Mouse (Mus musculus): Measurements from ENCODE around the gene Gm2007. TPM values are rescaled to one million over a fixed set of nuclear protein-coding genes. Genes with fewer than 3 reads are reported as not detected.
"Not testable (repeated sequence)": the region's sequence is repeated elsewhere in the genome, so short reads cannot be mapped to it uniquely, and the experiment has no call there.

Gene Gm2007
- not detected in 2 replicates for polyA plus RNA-seq (2012; rRNA removed)

GRCm38 (mm10) chr2:175741237-175741636 lies at the start of gene Gm2007:
Gene Gm2007 (plus strand): TSS chr2:175741537.
- DNase-seq (ENCODE audit: extremely low spot score in 1 of 2, low spot score in 1 of 2): not testable (repeated sequence)

- not testable (repeated sequence) for DNase-seq (ENCODE audit: extremely low spot score in 1 of 2, low spot score in 1 of 2)
These were observed 37.8 kb upstream of the Gm2007 start, which contains the start of gene Zfp969 for GRCm38 (mm10) chr2:175703546-175703945. Gene Zfp969 (minus strand): TSS chr2:175703646.

- not testable (repeated sequence) for DNase-seq (ENCODE audit: extremely low spot score in 1 of 2, low spot score in 1 of 2)
These were observed 59.7 kb downstream of the Gm2007 start, which contains the start of gene Gm14288 for GRCm38 (mm10) chr2:175800993-175801392. Gene Gm14288 (minus strand): TSS chr2:175801093.

Other genes starting within 250 kb of the Gm2007 start
- gene Gm11007, start 97.6 kb upstream of the Gm2007 start, polyA plus RNA-seq (2012; rRNA removed): not detected in 2 replicates
- not detected in 2 replicates for gene Zfp969, start 37.9 kb upstream of the Gm2007 start, polyA plus RNA-seq (2012; rRNA removed)
- gene Gm14288, start 59.6 kb downstream of the Gm2007 start, polyA plus RNA-seq (2012; rRNA removed): 6.7 and 7.2 TPM in 2 replicates
- gene Gm6710, start 127.7 kb downstream of the Gm2007 start, polyA plus RNA-seq (2012; rRNA removed): 7.3 and 8.9 TPM in 2 replicates
- gene Zfp966, start 189.6 kb downstream of the Gm2007 start, polyA plus RNA-seq (2012; rRNA removed): 3.8 and 5.5 TPM in 2 replicates
- gene Gm2026, start 223.8 kb downstream of the Gm2007 start, polyA plus RNA-seq (2012; rRNA removed): 12.8 and 15.9 TPM in 2 replicates